Mouse (Mus musculus) naive thymus-derived CD4-positive, alpha-beta T cell, adult 2 months (primary cell): ENCODE results near the gene Furin.
"Not testable (repeated sequence)": the region's sequence is repeated elsewhere in the genome, so short reads cannot be mapped to it uniquely, and the experiment has no call there.

Experiments
- DNase-seq: peaks from one replicate; pipeline ENCODE4 v3.0.0-alpha.2; 2011; ENCODE audit warnings: low read depth

The Furin gene

GRCm38 (mm10) chr7:80401041-80401859 is 4.0 kb downstream of the Furin start:
- no peak for DNase-seq

DNA sequence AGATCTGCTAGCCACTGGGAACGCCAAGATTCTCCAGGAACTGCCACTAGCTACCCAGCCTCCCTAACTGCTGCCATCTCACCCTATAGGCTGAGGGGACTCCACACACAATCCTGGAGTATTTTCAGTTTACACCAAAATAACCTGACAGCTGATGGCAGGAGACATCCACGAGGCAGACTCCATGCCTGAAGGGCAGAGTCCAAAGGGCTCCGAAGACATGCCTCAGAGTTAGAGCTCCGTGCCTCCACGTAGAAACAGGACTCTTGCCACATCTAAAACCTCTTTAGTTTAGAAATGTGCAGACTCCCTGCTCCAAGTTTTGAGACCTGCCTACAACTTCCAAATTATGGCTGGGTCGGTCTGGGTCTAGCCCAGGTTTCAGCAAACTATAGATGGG is 4.7 kb downstream of the Furin start:
- DNase-seq = no peak

DNA sequence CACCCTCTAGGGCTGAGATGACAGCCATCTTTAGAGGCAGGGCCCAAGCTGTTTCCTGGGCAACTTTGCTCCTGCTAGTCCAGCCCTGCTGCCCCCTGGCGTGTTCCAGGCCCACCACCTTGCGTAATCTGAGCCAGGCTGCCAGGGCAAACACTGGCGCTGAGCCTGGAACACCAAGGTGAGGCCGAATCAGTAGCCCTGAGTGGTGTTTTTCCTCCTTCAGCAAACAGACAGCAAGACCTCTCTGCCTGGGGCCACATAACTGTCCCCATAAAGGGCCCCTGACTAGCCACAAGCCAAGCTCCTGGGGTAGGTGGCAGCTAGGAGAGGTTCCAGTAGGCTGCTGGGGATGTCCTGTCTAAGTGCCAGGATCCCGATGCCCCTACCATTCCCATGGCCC is 5.1 kb downstream of the Furin start:
- DNase-seq = no peak

DNA sequence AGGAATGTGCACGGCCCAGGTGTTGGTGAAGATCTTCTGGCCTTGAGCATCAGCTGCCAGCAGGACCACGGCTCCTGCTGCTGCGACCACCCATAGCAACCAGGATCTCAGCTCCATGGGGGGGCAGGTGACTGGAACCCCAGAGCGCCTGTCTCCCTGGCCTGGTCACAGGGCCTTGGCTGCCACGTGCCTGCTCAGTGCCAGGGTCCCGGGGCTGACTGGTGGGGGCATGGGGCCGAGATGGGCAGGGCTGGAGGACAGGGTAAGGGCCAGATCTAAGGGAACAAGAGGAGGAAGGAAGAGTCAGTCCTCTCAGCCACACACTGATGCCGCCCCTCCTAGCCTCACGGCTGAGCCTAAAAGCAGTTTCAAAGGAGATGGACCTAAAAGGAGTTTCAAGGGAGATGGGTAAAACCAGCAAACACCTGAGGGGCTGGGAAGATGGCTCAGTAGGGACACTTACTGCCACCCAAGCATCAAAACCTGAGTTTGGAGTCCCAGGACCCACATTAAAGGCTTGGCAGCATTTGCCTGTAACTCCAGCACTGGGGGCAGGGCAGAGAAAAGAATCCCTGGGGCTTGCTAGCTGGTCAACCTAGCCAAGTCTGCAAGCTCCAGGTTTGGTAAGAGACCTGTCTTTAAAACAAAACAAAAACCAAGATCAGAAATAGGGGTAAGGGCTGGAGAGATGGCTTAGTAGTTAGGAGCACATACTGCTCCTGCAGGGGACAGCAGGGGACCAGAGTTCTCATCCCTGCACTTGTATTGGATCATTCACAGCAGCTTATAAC is 6.4 kb downstream of the Furin start:
- DNase-seq = no peak

GRCm38 (mm10) chr7:80397986-80398385 is 7.2 kb downstream of the Furin start:
- no peak for DNase-seq

GRCm38 (mm10) chr7:80396427-80396826 is 8.8 kb downstream of the Furin start:
- not testable (repeated sequence) for DNase-seq

- no peak for DNase-seq
Observed at GRCm38 (mm10) chr7:80394600-80394999, 10.6 kb downstream of the Furin start.

- DNase-seq = no peak
Observed at GRCm38 (mm10) chr7:80392119-80392518, 13.1 kb downstream of the Furin start.

GRCm38 (mm10) chr7:80387633-80388543 is 17.3 kb downstream of the Furin start, which contains the start of gene Fes:
Fes (minus strand) TSS chr7:80387946.
- DNase-seq = no peak

DNA sequence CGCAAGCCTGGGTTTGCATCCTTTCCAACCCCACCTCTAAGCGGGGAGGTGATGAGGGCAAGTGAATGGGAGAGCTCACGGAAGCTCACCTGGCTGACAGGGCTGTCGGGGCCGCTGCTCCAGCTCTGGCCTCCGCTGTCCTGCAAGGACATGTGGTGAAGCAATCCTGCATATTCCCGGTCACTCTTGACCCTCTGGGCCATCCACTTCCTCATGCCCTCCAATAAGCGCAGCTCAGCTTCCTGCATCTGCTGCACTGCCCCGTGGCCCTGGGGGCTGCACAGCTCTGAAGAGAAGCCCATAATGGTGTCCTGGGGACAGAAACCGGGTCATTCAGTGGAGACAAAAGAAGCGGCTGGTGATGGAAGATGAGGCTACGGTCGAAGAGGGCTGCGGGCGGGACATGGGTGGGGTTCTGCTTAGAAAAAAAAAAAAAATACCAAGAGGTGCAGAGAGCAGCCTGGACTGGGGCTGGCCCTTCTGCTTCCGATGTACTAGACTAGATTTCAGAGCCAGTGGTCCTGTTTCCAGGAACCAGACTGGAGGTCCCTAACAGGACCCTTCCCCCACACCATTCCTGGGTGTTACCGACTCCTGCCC is 18.1 kb downstream of the Furin start:
- no peak for DNase-seq

- DNase-seq = peak; percentile 90
Observed at GRCm38 (mm10) chr7:80386235-80386930, 18.9 kb downstream of the Furin start.

GRCm38 (mm10) chr7:80382919-80383318 is 22.3 kb downstream of the Furin start:
- DNase-seq = no peak

- peak; percentile 73 for DNase-seq
Observed at GRCm38 (mm10) chr7:80379531-80379930, 25.7 kb downstream of the Furin start.

DNA sequence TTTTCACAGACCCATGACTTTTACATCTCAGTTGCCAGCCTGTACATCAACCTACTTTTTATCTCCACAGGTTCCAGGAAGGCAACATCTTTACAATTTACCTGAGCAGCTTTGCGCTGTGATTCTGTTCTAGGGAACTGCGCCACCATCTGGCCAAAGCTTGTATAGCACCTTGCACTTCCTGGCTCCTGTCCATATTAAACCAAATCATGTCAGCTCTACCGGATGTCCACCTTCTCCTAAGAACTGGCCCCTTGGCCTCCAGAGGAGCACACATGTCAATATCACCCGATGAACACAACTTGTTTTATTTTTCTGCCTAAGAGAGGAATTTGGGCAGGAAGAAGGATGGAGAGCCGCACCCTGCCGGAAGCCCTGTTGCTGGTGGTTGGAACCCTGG is 27.8 kb downstream of the Furin start:
- DNase-seq = peak; percentile 92

DNA sequence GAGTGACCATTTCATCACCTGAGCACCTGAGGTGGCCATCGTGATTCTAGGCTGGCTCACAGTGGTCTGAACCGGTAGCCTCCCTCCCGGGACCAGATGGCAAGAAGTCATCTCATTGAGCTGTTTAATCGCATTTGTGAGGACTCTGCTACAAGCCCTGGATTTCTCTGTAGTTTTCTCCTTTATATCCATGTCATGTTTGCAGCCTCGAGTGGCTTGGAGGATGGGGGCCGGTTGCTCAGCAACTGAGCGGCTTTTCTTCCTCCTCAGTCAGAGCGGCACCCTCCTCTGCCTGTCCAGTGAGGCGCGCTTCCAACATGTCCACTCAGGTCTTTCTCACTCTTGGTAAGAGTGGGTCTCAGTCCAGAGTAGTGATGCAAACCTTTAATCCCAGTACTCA is 29.0 kb downstream of the Furin start:
- DNase-seq = no peak

GRCm38 (mm10) chr7:80375376-80376039 is 29.7 kb downstream of the Furin start:
- DNase-seq = no peak

DNA sequence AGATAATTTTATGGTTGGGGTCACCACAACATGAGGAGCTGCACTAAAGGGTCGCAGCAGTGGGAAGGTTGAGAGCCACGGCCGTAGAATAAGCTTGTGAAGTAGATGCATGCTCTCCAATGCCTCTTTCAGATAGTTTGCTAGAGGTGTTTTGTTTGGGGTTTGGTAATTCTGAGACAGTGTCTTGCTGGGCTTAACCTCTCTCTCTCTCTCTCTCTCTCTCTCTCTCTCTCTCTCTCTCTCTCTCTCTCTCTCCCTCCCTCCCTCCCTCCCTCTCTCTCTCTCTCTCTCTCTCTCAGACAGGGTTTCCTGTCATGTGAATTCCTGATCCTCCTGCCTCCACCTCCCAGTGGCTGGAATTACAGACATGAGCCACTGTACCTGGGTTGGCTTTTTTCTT is 30.5 kb downstream of the Furin start:
- no peak for DNase-seq

GRCm38 (mm10) chr7:80374280-80374679 is 31.0 kb downstream of the Furin start:
- DNase-seq = no peak

GRCm38 (mm10) chr7:80373850-80374249 is 31.4 kb downstream of the Furin start:
- DNase-seq = no peak

GRCm38 (mm10) chr7:80373352-80373751 is 31.9 kb downstream of the Furin start:
- DNase-seq = no peak

DNA sequence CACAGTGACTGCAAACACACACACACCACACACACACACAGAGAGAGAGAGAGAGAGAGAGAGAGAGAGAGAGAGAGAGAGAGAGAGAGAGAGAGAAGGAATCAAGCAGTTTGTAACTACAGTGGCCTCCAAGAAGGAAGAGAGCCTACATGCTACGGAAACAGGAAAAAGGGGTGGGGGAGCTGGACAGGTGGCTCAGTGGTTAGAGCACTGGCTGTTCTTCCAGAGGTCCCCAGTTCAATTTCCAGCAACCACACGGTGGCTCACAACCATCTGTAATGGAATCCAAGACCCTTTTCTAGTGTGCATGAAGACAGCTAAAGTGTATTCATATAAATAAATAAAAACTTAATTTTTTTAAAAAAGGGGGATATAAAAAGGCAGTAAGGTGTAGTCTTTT is 32.6 kb downstream of the Furin start:
- no peak for DNase-seq
